Mouse (Mus musculus): ENCODE measurements around the gene Akr1c20. TPM values are rescaled to one million over a fixed set of nuclear protein-coding genes. Genes with fewer than 3 reads are reported as not detected.

Gene Akr1c20
- not detected for polyA plus RNA-seq (2014; fragmentation: Illumina TruSeq; extraction: RNeasy Lipid Tissue Mini Kit (QIAGEN cat#74804); ENCODE audit: insufficient read depth, low read depth, low replicate concordance)

GRCm38 (mm10) chr13:4523201-4523838, at the start of gene Akr1c20:
Akr1c20 (minus strand) TSS chr13:4523345.

Other genes starting within 250 kb of the Akr1c20 start
- 1.1 TPM for gene Akr1c12, start 243.9 kb downstream of the Akr1c20 start, polyA plus RNA-seq (2014; fragmentation: Illumina TruSeq; extraction: RNeasy Lipid Tissue Mini Kit (QIAGEN cat#74804); ENCODE audit: insufficient read depth, low read depth, low replicate concordance)
- not detected for gene Akr1c6, start 89.0 kb downstream of the Akr1c20 start, polyA plus RNA-seq (2014; fragmentation: Illumina TruSeq; extraction: RNeasy Lipid Tissue Mini Kit (QIAGEN cat#74804); ENCODE audit: insufficient read depth, low read depth, low replicate concordance)
- gene Akr1c21, start 50.7 kb upstream of the Akr1c20 start, polyA plus RNA-seq (2014; fragmentation: Illumina TruSeq; extraction: RNeasy Lipid Tissue Mini Kit (QIAGEN cat#74804); ENCODE audit: insufficient read depth, low read depth, low replicate concordance): not detected
- gene Akr1e1, start 85.8 kb upstream of the Akr1c20 start, polyA plus RNA-seq (2014; fragmentation: Illumina TruSeq; extraction: RNeasy Lipid Tissue Mini Kit (QIAGEN cat#74804); ENCODE audit: insufficient read depth, low read depth, low replicate concordance): 11.5 TPM